Mouse (Mus musculus): ENCODE measurements around the gene Agtrap. TPM values are rescaled to one million over a fixed set of nuclear protein-coding genes. Genes with fewer than 3 reads are reported as not detected.

Agtrap gene
- polyA plus RNA-seq, 1 experiment from 2014 or later: 27.7 TPM

DNA sequence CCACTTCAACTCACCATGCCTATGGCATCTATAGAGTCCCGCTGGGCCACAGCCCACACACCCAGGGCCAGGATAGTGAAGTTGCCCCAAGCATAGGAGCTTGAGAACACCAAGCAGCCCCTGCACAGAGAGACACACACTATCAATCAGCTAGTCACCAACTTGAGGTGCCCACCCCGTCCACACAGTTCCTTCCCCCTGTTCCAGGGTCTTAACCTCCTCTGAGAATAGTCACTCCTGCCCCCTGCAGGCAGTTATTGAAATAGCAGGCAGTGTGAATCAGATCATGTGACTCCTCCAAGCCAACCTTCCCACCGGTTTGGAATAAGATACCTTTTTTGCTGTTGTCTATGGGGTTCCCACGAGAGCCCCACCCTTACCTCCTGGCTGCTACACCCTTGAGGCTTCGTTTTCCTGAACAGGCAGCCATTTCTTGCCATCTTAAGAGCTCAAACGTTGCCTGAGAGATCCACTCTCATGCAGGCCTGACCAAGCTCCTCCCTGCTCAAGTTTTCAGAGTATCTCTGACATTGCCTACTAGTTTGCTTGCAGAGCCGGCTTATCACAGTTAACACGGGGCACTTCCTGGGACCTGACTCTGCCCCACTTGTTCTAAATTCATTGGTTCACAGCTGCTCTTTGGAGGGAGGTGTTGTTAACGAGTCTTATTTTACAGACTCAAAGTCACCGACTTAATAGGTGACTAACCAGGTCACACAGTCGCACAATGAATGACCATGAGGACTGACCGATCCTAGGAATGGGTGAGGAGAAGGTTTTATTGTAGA lies 5.4 kb downstream of the Agtrap start:
- H3K27me3 ChIP-seq (replicated peaks; ENCODE audit: control insufficient read depth, insufficient read depth, low read length): no peaks in the 10 kb centered on the region
- H3K4me1 ChIP-seq (replicated peaks; ENCODE audit: control insufficient read depth, insufficient read depth, low read length): 0 out of 2 replicates have a peak, but pooled peaks cover 4% of the 10 kb centered on the region
- peaks cover 23% of the 10 kb centered on the region for H3K36me3 ChIP-seq (ENCODE audit: control insufficient read depth, insufficient read depth)
- H3K4me3 ChIP-seq (ENCODE audit: low read depth, low read length): no peak overlapping the region
- TF ChIP-seq CTCF (IDR thresholded peaks at IDR 0.05; ENCODE audit: low read depth): peak; percentile 79
- no peak overlapping the region for H3K4me2 ChIP-seq (replicated peaks; ENCODE audit: low read depth)
- 53% methylated on average over 12 of the region's 12 CpGs for WGBS
- no peak overlapping the region for H3K9ac ChIP-seq (ENCODE audit: low read depth, low read length)
- no peaks in the 10 kb centered on the region for H3K9me3 ChIP-seq (ENCODE audit: control insufficient read depth)
- ATAC-seq: no peak
- no peak overlapping the region for H3K27ac ChIP-seq (ENCODE audit: low read depth, low read length)

DNA sequence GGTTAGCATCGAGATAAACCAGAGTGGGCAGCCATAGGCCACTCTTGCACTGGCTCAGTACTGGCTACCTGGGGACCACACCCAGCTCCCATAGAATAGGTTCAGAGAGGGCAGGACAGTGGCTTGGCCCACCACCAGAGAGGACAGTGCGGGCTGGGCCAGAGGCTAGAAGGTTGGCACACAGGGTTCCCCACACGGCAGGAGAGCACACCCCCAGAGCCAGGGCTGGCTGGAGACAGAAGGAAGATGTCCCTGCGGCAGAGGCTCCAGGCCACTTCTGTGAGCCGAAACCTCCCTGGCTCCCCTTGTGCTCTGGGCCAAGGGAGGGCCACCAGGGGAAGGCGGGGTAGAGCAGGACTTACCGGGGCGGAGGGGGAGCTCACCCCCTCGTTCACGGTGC lies 6.6 kb downstream of the Agtrap start:
- Histone ChIP-seq H3K4me3 (ENCODE audit: low read depth, low read length) (no peak overlapping the region), H3K36me3 (ENCODE audit: control insufficient read depth, insufficient read depth) (peaks cover 23% of the 10 kb centered on the region), H3K27ac (ENCODE audit: low read depth, low read length) (no peak overlapping the region), H3K27me3 (replicated peaks; ENCODE audit: control insufficient read depth, insufficient read depth, low read length) (no peaks in the 10 kb centered on the region), H3K4me2 (replicated peaks; ENCODE audit: low read depth) (no peak overlapping the region), H3K4me1 (replicated peaks; ENCODE audit: control insufficient read depth, insufficient read depth, low read length) (0 out of 2 replicates have a peak, but pooled peaks cover 4% of the 10 kb centered on the region), H3K9ac (ENCODE audit: low read depth, low read length) (no peak overlapping the region), H3K9me3 (ENCODE audit: control insufficient read depth) (no peaks in the 10 kb centered on the region)
- WGBS: 88% methylated on average over 10 of the region's 10 CpGs
- ATAC-seq: no peak
- TF ChIP-seq CTCF (IDR thresholded peaks at IDR 0.05; ENCODE audit: low read depth): no peak

DNA sequence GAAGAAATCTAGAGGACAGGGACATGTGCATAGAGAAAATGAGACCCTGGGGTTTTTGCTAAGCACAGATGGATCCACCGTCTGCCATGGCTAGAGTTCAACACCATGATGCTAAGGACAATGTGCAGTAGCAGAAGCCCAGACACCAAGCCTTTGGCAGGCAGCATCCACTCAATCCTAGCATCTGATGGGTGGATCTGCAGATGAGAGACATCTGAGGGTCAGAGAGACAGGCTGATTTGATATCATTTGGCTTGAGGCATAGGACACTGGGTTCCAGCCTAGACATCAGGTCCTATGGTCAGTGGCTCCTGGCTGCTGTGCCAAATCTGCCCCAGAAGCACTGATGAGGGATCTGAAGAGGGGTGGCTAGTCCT lies 7.2 kb downstream of the Agtrap start:
- 94% methylated on average over 1 of the region's 1 CpGs for WGBS

DNA sequence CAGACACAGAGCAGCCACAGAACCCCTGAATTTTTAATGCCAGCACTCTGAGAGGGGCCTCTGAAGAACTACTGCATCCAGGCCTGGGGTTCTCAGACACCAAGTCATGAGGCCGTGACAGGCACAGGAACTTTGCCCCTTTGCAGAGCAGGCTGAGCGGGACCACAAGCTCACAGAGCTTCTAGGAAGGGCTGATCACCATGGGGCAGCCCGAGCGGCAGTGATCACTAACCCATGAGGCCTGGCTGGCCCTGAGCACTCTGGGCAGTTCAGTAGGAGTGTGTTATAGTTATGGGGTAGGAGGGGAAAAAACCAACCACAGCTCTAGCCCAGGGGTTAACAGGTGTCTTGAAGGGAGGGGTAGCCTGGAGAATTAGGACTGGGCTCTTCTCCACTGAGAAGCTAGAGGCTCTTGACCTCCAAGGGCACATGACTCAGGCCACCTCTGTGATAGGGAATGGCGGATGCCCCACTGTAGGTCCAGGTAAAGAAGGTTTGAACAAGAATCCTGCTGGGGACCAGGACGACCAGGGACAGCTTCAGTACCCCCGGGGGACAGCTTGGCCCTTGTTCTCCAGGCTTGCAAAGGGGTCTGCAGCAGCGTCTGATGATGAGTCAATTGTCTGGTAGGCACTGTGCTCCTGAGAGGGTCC lies 7.8 kb downstream of the Agtrap start:
- H3K4me3 ChIP-seq (ENCODE audit: low read depth, low read length): no peak overlapping the region
- H3K4me2 ChIP-seq (replicated peaks; ENCODE audit: low read depth): no peak overlapping the region
- H3K27me3 ChIP-seq (replicated peaks; ENCODE audit: control insufficient read depth, insufficient read depth, low read length): no peaks in the 10 kb centered on the region
- no peak overlapping the region for H3K27ac ChIP-seq (ENCODE audit: low read depth, low read length)
- peaks cover 23% of the 10 kb centered on the region for H3K36me3 ChIP-seq (ENCODE audit: control insufficient read depth, insufficient read depth)
- no peak overlapping the region for H3K9ac ChIP-seq (ENCODE audit: low read depth, low read length)
- H3K9me3 ChIP-seq (ENCODE audit: control insufficient read depth): no peaks in the 10 kb centered on the region
- 85% methylated on average over 8 of the region's 8 CpGs for WGBS
- no peak for TF ChIP-seq CTCF (IDR thresholded peaks at IDR 0.05; ENCODE audit: low read depth)
- 0 out of 2 replicates have a peak, but pooled peaks cover 2% of the 10 kb centered on the region for H3K4me1 ChIP-seq (replicated peaks; ENCODE audit: control insufficient read depth, insufficient read depth, low read length)
- no peak for ATAC-seq

More for the DNA sequence above, 7.2 kb downstream of the Agtrap start:
- Histone ChIP-seq H3K27me3 (replicated peaks; ENCODE audit: control insufficient read depth, insufficient read depth, low read length) (no peaks in the 10 kb centered on the region), H3K36me3 (ENCODE audit: control insufficient read depth, insufficient read depth) (peaks cover 23% of the 10 kb centered on the region), H3K9me3 (ENCODE audit: control insufficient read depth) (no peaks in the 10 kb centered on the region), H3K4me1 (replicated peaks; ENCODE audit: control insufficient read depth, insufficient read depth, low read length) (no peaks in the 10 kb centered on the region), H3K4me2 (replicated peaks; ENCODE audit: low read depth) (no peak overlapping the region), H3K27ac (ENCODE audit: low read depth, low read length) (no peak overlapping the region), H3K9ac (ENCODE audit: low read depth, low read length) (no peak overlapping the region), H3K4me3 (ENCODE audit: low read depth, low read length) (no peak overlapping the region)
- ATAC-seq: no peak
- no peak for TF ChIP-seq CTCF (IDR thresholded peaks at IDR 0.05; ENCODE audit: low read depth)

DNA sequence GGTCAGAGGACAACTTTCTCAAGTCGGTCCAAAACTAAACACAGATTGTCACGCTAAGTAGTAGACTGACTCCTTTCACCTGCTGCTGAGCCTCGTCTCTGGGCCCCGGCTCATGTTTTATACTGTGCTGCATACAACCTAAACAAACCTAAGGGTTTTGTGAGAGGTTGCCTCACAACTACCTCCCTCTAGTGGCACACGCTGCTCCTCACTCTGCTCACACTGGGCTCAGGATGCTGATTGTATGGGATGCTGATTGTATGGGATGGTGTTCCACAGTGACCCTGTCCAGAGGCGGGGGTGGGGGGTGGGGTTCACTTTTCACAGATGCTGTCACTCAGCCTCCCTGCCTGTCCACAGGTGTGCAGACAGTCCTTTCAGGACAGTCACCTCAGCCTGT lies 8.6 kb downstream of the Agtrap start:
- no peak overlapping the region for H3K4me3 ChIP-seq (ENCODE audit: low read depth, low read length)
- WGBS: 55% methylated on average over 6 of the region's 6 CpGs

DNA sequence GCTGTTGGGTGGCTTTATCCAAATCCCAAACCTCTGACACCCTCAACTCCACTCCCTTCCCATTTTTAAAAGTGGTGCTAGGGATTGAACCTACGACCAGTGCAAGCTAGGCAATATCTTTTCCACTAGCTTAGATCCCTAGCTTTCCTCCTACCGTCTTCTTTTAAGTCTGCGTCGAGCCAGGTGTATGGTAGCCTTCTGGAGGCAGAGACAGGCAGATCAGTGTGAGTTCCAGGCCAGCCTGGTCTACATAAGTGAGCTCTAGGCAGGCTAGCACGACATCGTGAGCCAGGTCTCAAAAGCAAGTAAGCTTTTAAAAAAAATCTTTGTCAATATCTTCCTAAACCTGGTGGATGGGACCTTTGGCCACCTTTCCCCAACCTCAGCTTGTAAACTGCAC lies 11.9 kb downstream of the Agtrap start:
- no peak overlapping the region for H3K9ac ChIP-seq (ENCODE audit: low read depth, low read length)
- 0 out of 2 replicates have a peak, but pooled peaks cover 2% of the 10 kb centered on the region for H3K4me1 ChIP-seq (replicated peaks; ENCODE audit: control insufficient read depth, insufficient read depth, low read length)
- H3K36me3 ChIP-seq (ENCODE audit: control insufficient read depth, insufficient read depth): peaks cover 14% of the 10 kb centered on the region
- no peak overlapping the region for H3K4me3 ChIP-seq (ENCODE audit: low read depth, low read length)
- no peak for TF ChIP-seq CTCF (IDR thresholded peaks at IDR 0.05; ENCODE audit: low read depth)
- no peak overlapping the region for H3K27ac ChIP-seq (ENCODE audit: low read depth, low read length)
- no peak overlapping the region for H3K4me2 ChIP-seq (replicated peaks; ENCODE audit: low read depth)
- ATAC-seq: no peak
- H3K27me3 ChIP-seq (replicated peaks; ENCODE audit: control insufficient read depth, insufficient read depth, low read length): no peaks in the 10 kb centered on the region
- 86% methylated on average over 6 of the region's 6 CpGs for WGBS
- H3K9me3 ChIP-seq (ENCODE audit: control insufficient read depth): no peaks in the 10 kb centered on the region

More for the DNA sequence above, 8.6 kb downstream of the Agtrap start:
- H3K9ac ChIP-seq (ENCODE audit: low read depth, low read length): no peak overlapping the region
- H3K27ac ChIP-seq (ENCODE audit: low read depth, low read length): no peak overlapping the region
- H3K36me3 ChIP-seq (ENCODE audit: control insufficient read depth, insufficient read depth): peaks cover 23% of the 10 kb centered on the region
- no peaks in the 10 kb centered on the region for H3K9me3 ChIP-seq (ENCODE audit: control insufficient read depth)
- H3K4me2 ChIP-seq (replicated peaks; ENCODE audit: low read depth): no peak overlapping the region
- no peak for ATAC-seq
- peak; percentile 55 for TF ChIP-seq CTCF (IDR thresholded peaks at IDR 0.05; ENCODE audit: low read depth)
- no peaks in the 10 kb centered on the region for H3K27me3 ChIP-seq (replicated peaks; ENCODE audit: control insufficient read depth, insufficient read depth, low read length)
- H3K4me1 ChIP-seq (replicated peaks; ENCODE audit: control insufficient read depth, insufficient read depth, low read length): 0 out of 2 replicates have a peak, but pooled peaks cover 2% of the 10 kb centered on the region
